Mouse (Mus musculus) ES-E14 (cell line): Measurements from ENCODE around the gene Tbc1d16. TPM values are rescaled to one million over a fixed set of nuclear protein-coding genes. Genes with fewer than 3 reads are reported as not detected.

Experiments used
- DNase-seq: peaks from one replicate; pipeline ENCODE4 v3.0.0-alpha.2; 2013; ENCODE audit warnings: low read depth, low spot score
- H3K27ac ChIP-seq: 2 replicates; pipeline ENCODE4 v1.5.1; 2012; ENCODE audit warnings: low read depth, mild to moderate bottlenecking, low read length, moderate library complexity, mixed read lengths; ENCODE audit not compliant: poor library complexity, insufficient read depth, severe bottlenecking
- H3K36me3 ChIP-seq: 2 replicates; pipeline ENCODE4 v1.6.1; 2012; ENCODE audit warnings: mild to moderate bottlenecking, low read length, moderate library complexity, mixed read lengths; ENCODE audit not compliant: control insufficient read depth, poor library complexity, insufficient read depth, severe bottlenecking
- H3K4me1 ChIP-seq, 2 experiments: fragments of 150-350 bp in 1 of 2; sonication (generic) in 1 of 2; 2 replicates each; pipeline ENCODE4 v1.6.1; 2012; ENCODE audit warnings: low read length in 2 of 2, mild to moderate bottlenecking in 1 of 2, mixed read lengths in 1 of 2; ENCODE audit not compliant: control insufficient read depth in 2 of 2, insufficient read depth in 2 of 2, poor library complexity in 1 of 2
- H3K4me3 ChIP-seq, 2 experiments: fragments of 150-350 bp in 1 of 2; sonication (generic) in 1 of 2; 2 replicates each; pipeline ENCODE4 v1.5.1; 2012; ENCODE audit warnings: low read length in 2 of 2, low read depth in 1 of 2, mild to moderate bottlenecking in 1 of 2, mixed read lengths in 1 of 2; ENCODE audit not compliant: insufficient read depth in 1 of 2, poor library complexity in 1 of 2, severe bottlenecking in 1 of 2
- H3K9ac ChIP-seq: 2 replicates; pipeline ENCODE4 v1.6.1; 2012; ENCODE audit warnings: low read depth, mild to moderate bottlenecking, low read length, mixed read lengths; ENCODE audit not compliant: poor library complexity, insufficient read depth, severe bottlenecking
- H3K9me3 ChIP-seq: fragments of 150-350 bp; sonication (generic); 2 replicates; pipeline ENCODE4 v1.6.1; 2012; ENCODE audit warnings: low read depth, mild to moderate bottlenecking, low read length; ENCODE audit not compliant: control insufficient read depth, insufficient read depth
- CHD2 ChIP-seq: IDR thresholded peaks from 2 replicates; pipeline ENCODE4 v1.6.1; 2014; ENCODE audit warnings: mild to moderate bottlenecking, low read depth, low read length, inconsistent platforms
- HCFC1 ChIP-seq: IDR thresholded peaks from 2 replicates; pipeline ENCODE4 v1.6.1; 2012; ENCODE audit warnings: low read length, inconsistent platforms, borderline replicate concordance; ENCODE audit not compliant: insufficient read depth
- MAFK ChIP-seq: IDR thresholded peaks from 2 replicates; pipeline ENCODE4 v1.6.1; 2014; ENCODE audit warnings: mild to moderate bottlenecking, low read depth, low read length, inconsistent platforms; ENCODE audit not compliant: insufficient read depth
- ZC3H11A ChIP-seq: IDR thresholded peaks from 2 replicates; pipeline ENCODE4 v1.6.1; 2012; ENCODE audit warnings: low read depth, mild to moderate bottlenecking, inconsistent platforms, low read length, borderline replicate concordance
- ZNF384 ChIP-seq: IDR thresholded peaks from 2 replicates; pipeline ENCODE4 v1.6.1; 2012; ENCODE audit warnings: low read depth, low read length, inconsistent platforms
- in situ Hi-C, 2 experiments: fragments of 600-800 bp; cut with MboI; formaldehyde crosslinking; loops; one replicate each; pipeline ENCODE4 v1.15.1; 2025; ENCODE audit warnings: low sequenced_read_pairs in 2 of 2, inconsistent platforms in 1 of 2; ENCODE audit not compliant: unreplicated experiment in 2 of 2
- total RNA-seq: library from RNA; depleted of rRNA; stranded (reverse); fragments of 300-350 nt; gene quantifications from 2 replicates; pipeline ENCODE4 v1.2.3, GENCODE M21; 2012

The Tbc1d16 gene
- total RNA-seq, 1 experiment = 6.3 TPM

DNA sequence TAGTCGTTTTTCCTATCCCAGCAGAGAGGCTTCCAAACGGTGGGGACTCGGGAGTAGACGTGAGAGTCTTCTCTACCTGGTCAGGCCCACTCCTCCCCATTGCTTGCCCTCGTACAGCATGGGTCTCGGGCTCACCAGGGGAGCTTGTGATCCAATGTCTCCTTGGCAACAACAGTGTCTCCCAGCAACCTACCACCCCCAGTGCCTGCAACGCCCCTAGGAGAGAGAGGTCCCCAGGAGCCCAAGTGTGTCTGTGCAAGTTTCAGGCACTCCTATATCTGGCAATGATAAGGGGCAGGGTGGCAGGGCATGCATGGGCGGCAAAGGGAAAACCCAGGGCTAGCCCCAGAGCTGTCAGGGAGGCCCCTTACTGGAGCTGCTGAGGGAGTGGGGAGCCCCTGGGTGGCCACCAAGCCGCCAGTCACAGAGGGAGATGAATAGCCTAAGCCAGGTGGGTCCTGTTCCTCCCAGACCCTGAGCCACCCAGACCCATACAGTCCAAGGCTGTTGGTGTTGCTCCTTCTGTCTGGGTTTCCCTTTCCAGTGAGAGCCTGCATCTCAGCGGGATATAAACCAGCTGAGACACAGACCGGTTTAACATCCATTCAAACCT lies 99.5 kb downstream of the Tbc1d16 start:
- Histone ChIP-seq H3K9ac (no peak overlapping the region), H3K4me1 (peaks cover 0 to 6% of the 10 kb centered on the region in 2 experiments; a peak in 1 of 4 replicates)
- TF ChIP-seq CHD2 = no peak
- no peak for TF ChIP-seq HCFC1
- TF ChIP-seq ZNF384 = no peak
- TF ChIP-seq ZC3H11A = no peak
- no peak for TF ChIP-seq MAFK

GRCm38 (mm10) chr11:119127686-119128473 lies 100.4 kb downstream of the Tbc1d16 start:
- in situ Hi-C loops = no loop called here
- TF ChIP-seq ZC3H11A (no peak), ZNF384 (no peak), CHD2 (no peak), MAFK (no peak), HCFC1 (no peak)
- Histone ChIP-seq H3K9ac (no peak overlapping the region), H3K4me3 (no peak overlapping the region), H3K4me1 (peaks cover 0 to 7% of the 10 kb centered on the region in 2 experiments; a peak in 1 of 4 replicates), H3K9me3 (no peaks in the 10 kb centered on the region), H3K27ac (no peak overlapping the region), H3K36me3 (no peaks in the 10 kb centered on the region)
- DNase-seq = no peak

More for the DNA sequence above, 99.5 kb downstream of the Tbc1d16 start:
- H3K36me3 ChIP-seq = no peaks in the 10 kb centered on the region
- in situ Hi-C loops = no loop called here
- H3K27ac ChIP-seq = no peak overlapping the region
- H3K4me3 ChIP-seq = no peak overlapping the region
- no peaks in the 10 kb centered on the region for H3K9me3 ChIP-seq
- no peak for DNase-seq

- Histone ChIP-seq H3K4me3 (no peak overlapping the region), H3K9ac (no peak overlapping the region), H3K4me1 (peaks cover 0 to 7% of the 10 kb centered on the region in 2 experiments; a peak in 1 of 4 replicates), H3K9me3 (no peaks in the 10 kb centered on the region), H3K27ac (no peak overlapping the region), H3K36me3 (no peaks in the 10 kb centered on the region)
- no peak for DNase-seq
- TF ChIP-seq ZC3H11A = no peak
- no peak for TF ChIP-seq HCFC1
- no peak for TF ChIP-seq ZNF384
- no peak for TF ChIP-seq CHD2
- TF ChIP-seq MAFK = no peak
- in situ Hi-C loops = no loop called here
Observed at GRCm38 (mm10) chr11:119127147-119127546, 101.2 kb downstream of the Tbc1d16 start.

GRCm38 (mm10) chr11:119125929-119126861 lies 102.1 kb downstream of the Tbc1d16 start:
- no peak overlapping the region for H3K9ac ChIP-seq
- in situ Hi-C loops = no loop called here

More at GRCm38 (mm10) chr11:119125929-119126861, 102.1 kb downstream of the Tbc1d16 start:
- no peak for DNase-seq
- TF ChIP-seq HCFC1 = no peak
- no peak for TF ChIP-seq ZNF384
- TF ChIP-seq CHD2 = no peak
- no peak for TF ChIP-seq ZC3H11A
- Histone ChIP-seq H3K27ac (no peak overlapping the region), H3K9me3 (no peaks in the 10 kb centered on the region), H3K4me1 (peaks cover 0 to 7% of the 10 kb centered on the region in 2 experiments; a peak in 1 of 4 replicates), H3K4me3 (no peak overlapping the region), H3K36me3 (no peaks in the 10 kb centered on the region)
